Mouse (Mus musculus) heart, adult 18-20 months (tissue): ENCODE results near the gene Lin7b. TPM values are rescaled to one million over a fixed set of nuclear protein-coding genes. Genes with fewer than 3 reads are reported as not detected.
"Not testable (repeated sequence)": the region's sequence is repeated elsewhere in the genome, so short reads cannot be mapped to it uniquely, and the experiment has no call there.

ENCODE experiments used
- DNase-seq, 2 experiments: peaks; one replicate each; pipeline ENCODE4 v3.0.0; 2021 to 2022; ENCODE audit warnings: mixed read lengths in 1 of 2
- total RNA-seq, 2 experiments: library from RNA; stranded (reverse); gene quantifications; 2 replicates each; pipeline ENCODE4 v1.2.3; 2021

Gene Lin7b
- total RNA-seq, 2 experiments from 2014 or later, result 1.7 to 2.3 TPM

- peak; percentile 100 for DNase-seq
These were observed 25.4 kb upstream of the Lin7b start, which contains the start of gene Snrnp70 for GRCm38 (mm10) chr7:45395578-45396336. Snrnp70 (minus strand) TSS chr7:45395742.

GRCm38 (mm10) chr7:45395129-45395541 lies 24.8 kb upstream of the Lin7b start:
- no peak for DNase-seq

- DNase-seq, result no peak
These were observed 15.7 kb upstream of the Lin7b start for GRCm38 (mm10) chr7:45386077-45386476.

GRCm38 (mm10) chr7:45376057-45376456 lies 5.7 kb upstream of the Lin7b start:
- DNase-seq, result no peak

- no peak for DNase-seq
These were observed 4.2 kb upstream of the Lin7b start for GRCm38 (mm10) chr7:45374620-45375019.

- no peak for DNase-seq
These were observed 2.0 kb upstream of the Lin7b start for GRCm38 (mm10) chr7:45372371-45372770.

GRCm38 (mm10) chr7:45369836-45370474 lies 428 bp downstream of the Lin7b start:
- no peak for DNase-seq

GRCm38 (mm10) chr7:45369022-45369745 lies 1.2 kb downstream of the Lin7b start:
- DNase-seq, result no peak

GRCm38 (mm10) chr7:45368178-45368577 lies 2.2 kb downstream of the Lin7b start:
- no peak for DNase-seq

GRCm38 (mm10) chr7:45367020-45367880 lies 3.1 kb downstream of the Lin7b start:
- DNase-seq, result peak; percentile 97

- peak in 1 of 2 experiments; percentile 18 for DNase-seq
These were observed 3.7 kb downstream of the Lin7b start, which contains the start of gene Ppfia3 for GRCm38 (mm10) chr7:45366652-45367019. Ppfia3 (minus strand) TSS chr7:45367019.

GRCm38 (mm10) chr7:45365742-45366651 lies 4.4 kb downstream of the Lin7b start:
- DNase-seq, result peak; percentile 42 to 73

GRCm38 (mm10) chr7:45363983-45364382 lies 6.4 kb downstream of the Lin7b start:
- DNase-seq, result no peak

GRCm38 (mm10) chr7:45362801-45363200 lies 7.6 kb downstream of the Lin7b start:
- DNase-seq, result no peak

- peak; percentile 63 to 75 for DNase-seq
These were observed 9.1 kb downstream of the Lin7b start for GRCm38 (mm10) chr7:45361243-45361804.

GRCm38 (mm10) chr7:45360404-45361125 lies 9.8 kb downstream of the Lin7b start:
- no peak for DNase-seq

- not testable (repeated sequence) for DNase-seq
These were observed 11.3 kb downstream of the Lin7b start for GRCm38 (mm10) chr7:45359081-45359480.

GRCm38 (mm10) chr7:45356087-45356486 lies 14.3 kb downstream of the Lin7b start:
- DNase-seq, result no peak

- no peak for DNase-seq
These were observed 14.9 kb downstream of the Lin7b start for GRCm38 (mm10) chr7:45355318-45356020.
